Mouse (Mus musculus) liver, embryonic 14.5 days (tissue): ENCODE results near the gene P2ry6.

ENCODE experiments used
- CTCF ChIP-seq: IDR thresholded peaks from 2 replicates; pipeline ENCODE4 v1.5.1; 2016; ENCODE audit warnings: antibody characterized with exemption, low read depth, control low read depth
- EP300 ChIP-seq: IDR thresholded peaks from 2 replicates; pipeline ENCODE4 v1.6.1; 2016; ENCODE audit warnings: antibody characterized with exemption, low read depth

- TF ChIP-seq EP300 (no peak), CTCF (no peak)
These were observed 51.5 kb downstream of the P2ry6 start for GRCm38 (mm10) chr7:100922907-100923306.
